Comparison of ENCODE assay signal across 28 mouse cellular contexts in the genomic region with DNA sequence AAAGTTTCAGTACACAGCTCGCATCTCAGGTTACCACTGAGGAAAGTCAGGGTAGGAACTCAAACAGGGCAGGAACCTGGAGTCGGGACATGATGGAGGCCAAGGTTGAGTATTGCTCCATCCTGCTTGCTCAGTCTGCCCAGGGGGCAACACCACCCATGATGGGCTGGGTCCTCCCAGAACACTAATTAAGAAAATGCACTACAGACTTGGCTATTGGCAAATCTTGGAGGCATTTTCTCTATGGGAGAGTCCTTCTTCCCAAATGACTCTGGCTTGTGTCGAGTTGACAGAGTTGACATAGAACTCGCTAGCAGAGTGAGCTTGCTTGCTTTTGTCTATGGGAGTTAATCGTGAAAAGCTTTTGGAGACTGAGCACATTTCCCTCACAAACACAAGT. TPM values are rescaled to one million over a fixed set of nuclear protein-coding genes. Genes with fewer than 3 reads are reported as not detected.
"Had no signal": no experiment of that assay in that cellular context is flagged by ENCODE, and none has a peak within 500 bp of the region (broad histone marks: within the 10 kb centered on the region; RNA-seq: fewer than 3 reads in every experiment).

No protein-coding gene starts in this region.

- H3K4me2 ChIP-seq: embryonic facial prominence, embryonic 12.5 days; embryonic facial prominence, embryonic 13.5 days; embryonic facial prominence, embryonic 15.5 days; forebrain, embryonic 12.5 days; forebrain, embryonic 13.5 days; forebrain, embryonic 15.5 days had no signal

- H3K36me3 ChIP-seq: embryonic facial prominence, embryonic 10.5 days; embryonic facial prominence, embryonic 12.5 days; embryonic facial prominence, embryonic 13.5 days; embryonic facial prominence, embryonic 15.5 days; forebrain, embryonic 10.5 days; forebrain, embryonic 12.5 days; forebrain, embryonic 15.5 days had no signal

- H3K9me3 ChIP-seq: embryonic facial prominence, embryonic 10.5 days; embryonic facial prominence, embryonic 12.5 days; embryonic facial prominence, embryonic 13.5 days; embryonic facial prominence, embryonic 15.5 days; forebrain, embryonic 10.5 days; forebrain, embryonic 12.5 days; forebrain, embryonic 13.5 days; forebrain, embryonic 15.5 days had no signal

- DNase-seq: cerebellum, adult 2 months; cerebellum, adult 8-10 months; cerebellum, adult 9-10 months; cerebellum, adult 9-11 months; cerebellum, postnatal 10 days; cerebellum, postnatal 14 days; cerebellum, postnatal 25 days; cerebellum, postnatal 36 days; embryo, embryonic 11 days; forebrain, postnatal 0 days; gastrocnemius, adult 2 months; gastrocnemius, postnatal 10 days; gastrocnemius, postnatal 14 days; gastrocnemius, postnatal 25 days; gastrocnemius, postnatal 36 days; heart, adult 11 months; heart, adult 2 months had no signal

- H3K27me3 ChIP-seq: embryonic facial prominence, embryonic 12.5 days had no signal

- ATAC-seq: forebrain, embryonic 13.5 days; forebrain, embryonic 14.5 days; forebrain, embryonic 15.5 days; forebrain, embryonic 16.5 days; forebrain, postnatal 0 days had no signal

- H3K9ac ChIP-seq: embryonic facial prominence, embryonic 12.5 days; embryonic facial prominence, embryonic 13.5 days; embryonic facial prominence, embryonic 15.5 days; forebrain, embryonic 12.5 days; forebrain, embryonic 13.5 days; forebrain, embryonic 15.5 days; forebrain, postnatal 0 days had no signal

- H3K27ac ChIP-seq: embryonic facial prominence, embryonic 10.5 days; embryonic facial prominence, embryonic 12.5 days; embryonic facial prominence, embryonic 13.5 days; embryonic facial prominence, embryonic 15.5 days; forebrain, embryonic 10.5 days; forebrain, embryonic 12.5 days; forebrain, embryonic 13.5 days; forebrain, embryonic 15.5 days; gastrocnemius, adult 2 months; heart, adult 2 months had no signal

- H3K4me3 ChIP-seq: embryonic facial prominence, embryonic 10.5 days; embryonic facial prominence, embryonic 12.5 days; embryonic facial prominence, embryonic 13.5 days; embryonic facial prominence, embryonic 15.5 days; erythroblast, embryonic 14.5 days; forebrain, embryonic 10.5 days; forebrain, embryonic 12.5 days; forebrain, embryonic 13.5 days; forebrain, embryonic 15.5 days; gastrocnemius, adult 2 months; heart, adult 2 months had no signal

RNA-seq across cellular contexts. Expression of a gene that starts 6.8 kb away (rescaled TPM):
- polyA plus RNA-seq: erythroblast, embryonic 14.5 days had no signal
